17 mouse cellular contexts compared by ENCODE assay signal in genomic region chr5:49665196-49665595, GRCm38 (mm10).
"Had no signal": no experiment of that assay in that cellular context is flagged by ENCODE, and none has a peak within 500 bp of the region (broad histone marks: within the 10 kb centered on the region; RNA-seq: fewer than 3 reads in every experiment).

No protein-coding gene starts in this region.

- DNase-seq: left cerebral cortex, postnatal 4 days; liver; liver, embryonic 13.5 days; liver, postnatal 0 days; lung, adult 18-20 months; lung, adult 2 months; lung, embryonic 14.5 days; lung, postnatal 10 days; lung, postnatal 14 days; lung, postnatal 36 days; lung, postnatal 4 days; midbrain, embryonic 14.5 days had no signal

- ATAC-seq: liver, embryonic 12.5 days; liver, postnatal 0 days; lung, postnatal 0 days; midbrain, embryonic 13.5 days; midbrain, embryonic 15.5 days; midbrain, embryonic 16.5 days had no signal
